23 mouse cellular contexts compared by ENCODE assay signal in genomic region chr12:25144591-25145343, GRCm38 (mm10). TPM values are rescaled to one million over a fixed set of nuclear protein-coding genes. Genes with fewer than 3 reads are reported as not detected.
DNase-seq lines count a peak whose midpoint lies in the region; ATAC-seq and TF ChIP-seq lines count a peak whose summit lies in the region.
"Had no signal": no experiment of that assay in that cellular context is flagged by ENCODE, and none has a peak within 500 bp of the region (broad histone marks: within the 10 kb centered on the region; RNA-seq: fewer than 3 reads in every experiment).

No protein-coding gene starts in this region.

- 37% methylated on average over 5 of the region's 5 CpGs for WGBS in kidney, postnatal 0 days
- 44% methylated on average over 5 of the region's 5 CpGs for WGBS in intestine, embryonic 14.5 days
- 32% methylated on average over 5 of the region's 5 CpGs for WGBS in large intestine, adult 2 months
- 81% methylated on average over 5 of the region's 5 CpGs for WGBS in midbrain, embryonic 16.5 days

- DNase-seq in kidney, postnatal 0 days (ENCODE audit: low spot score) = peak; percentile 48
- no peak for DNase-seq in kidney, postnatal 4 days
- peak; percentile 76 for DNase-seq in R1 (ENCODE audit: low read depth, low spot score)
- DNase-seq in intestine, embryonic 14.5 days (ENCODE audit: low spot score) = no peak
- peak; percentile 45 for DNase-seq in large intestine, adult 2 months (ENCODE audit: low read depth, low spot score)
- no peak for DNase-seq in adrenal gland, adult (ENCODE audit: inconsistent age in 2 of 2, low spot score in 1 of 2)
- DNase-seq: adrenal gland, adult 2 months; cerebellum, adult 11-12 months; cerebellum, adult 9-10 months; cerebellum, postnatal 36 days; gastrocnemius, postnatal 10 days; heart, adult 2 months; heart, postnatal 14 days had no signal

- peak; percentile 26; the same call in 1 of the 2 replicates for ATAC-seq in kidney, postnatal 0 days (replicated peaks; ENCODE audit: low FRiP score, low read depth)
- peak; percentile 67 for ATAC-seq in intestine, embryonic 14.5 days (replicated peaks; ENCODE audit: low FRiP score, low TSS enrichment, low read depth)
- no peak for ATAC-seq in cerebellum, adult (ENCODE audit: insufficient number of reproducible peaks, low FRiP score, low TSS enrichment)
- no peak for ATAC-seq in midbrain, embryonic 16.5 days
- ATAC-seq: activated CD4-positive, CD25-positive, alpha-beta regulatory T cell, adult 4 months; forebrain, embryonic 16.5 days had no signal

- no peaks in the 10 kb centered on the region for H3K27me3 ChIP-seq in kidney, postnatal 0 days (ENCODE audit: insufficient read depth, low read length)
- no peaks in the 10 kb centered on the region for H3K27me3 ChIP-seq in intestine, embryonic 14.5 days (replicated peaks; ENCODE audit: control insufficient read depth, insufficient read depth, low read length)
- no peaks in the 10 kb centered on the region for H3K27me3 ChIP-seq in midbrain, embryonic 16.5 days (ENCODE audit: control insufficient read depth, insufficient read depth, low read depth, low read length)
- H3K27me3 ChIP-seq: embryonic facial prominence, embryonic 13.5 days; forebrain, embryonic 12.5 days; heart, embryonic 15.5 days; hindbrain, embryonic 15.5 days had no signal

- H3K36me3 ChIP-seq in kidney, postnatal 0 days (ENCODE audit: insufficient read depth, low read length) = no peaks in the 10 kb centered on the region
- no peaks in the 10 kb centered on the region for H3K36me3 ChIP-seq in intestine, embryonic 14.5 days (ENCODE audit: control insufficient read depth, insufficient read depth, low read length)
- no peaks in the 10 kb centered on the region for H3K36me3 ChIP-seq in midbrain, embryonic 16.5 days (ENCODE audit: control insufficient read depth, insufficient read depth, low read length)
- H3K36me3 ChIP-seq: embryonic facial prominence, embryonic 13.5 days; forebrain, embryonic 12.5 days; G1E; heart, embryonic 15.5 days; hindbrain, embryonic 15.5 days had no signal

- H3K9ac ChIP-seq in kidney, postnatal 0 days (ENCODE audit: low read depth, low read length) = no peak overlapping the region
- H3K9ac ChIP-seq in intestine, embryonic 14.5 days (ENCODE audit: low read length) = no peak overlapping the region
- no peak overlapping the region for H3K9ac ChIP-seq in midbrain, embryonic 16.5 days (ENCODE audit: low read depth, low read length)
- H3K9ac ChIP-seq: embryonic facial prominence, embryonic 13.5 days; forebrain, embryonic 12.5 days; heart, embryonic 15.5 days; hindbrain, embryonic 15.5 days had no signal

- H3K9me3 ChIP-seq in kidney, postnatal 0 days (replicated peaks; ENCODE audit: low read length) = no peaks in the 10 kb centered on the region
- no peaks in the 10 kb centered on the region for H3K9me3 ChIP-seq in intestine, embryonic 14.5 days (ENCODE audit: control insufficient read depth, low read length)
- no peaks in the 10 kb centered on the region for H3K9me3 ChIP-seq in midbrain, embryonic 16.5 days (replicated peaks; ENCODE audit: control insufficient read depth, low read length, poor library complexity, severe bottlenecking)
- H3K9me3 ChIP-seq: embryonic facial prominence, embryonic 13.5 days; forebrain, embryonic 12.5 days; heart, embryonic 15.5 days; hindbrain, embryonic 15.5 days had no signal

- H3K4me2 ChIP-seq in kidney, postnatal 0 days (ENCODE audit: low read length) = no peak overlapping the region
- no peak overlapping the region for H3K4me2 ChIP-seq in intestine, embryonic 14.5 days (ENCODE audit: low read length)
- no peak overlapping the region for H3K4me2 ChIP-seq in midbrain, embryonic 16.5 days (ENCODE audit: low read length)
- H3K4me2 ChIP-seq: embryonic facial prominence, embryonic 13.5 days; forebrain, embryonic 12.5 days; heart, embryonic 11.5 days; heart, embryonic 15.5 days; hindbrain, embryonic 15.5 days had no signal

- TF ChIP-seq CTCF in kidney, postnatal 0 days (IDR thresholded peaks at IDR 0.05; ENCODE audit: low read depth) = no peak

- no peak overlapping the region for H3K4me3 ChIP-seq in kidney, postnatal 0 days (replicated peaks; ENCODE audit: low read depth, low read length)
- H3K4me3 ChIP-seq in intestine, embryonic 14.5 days (ENCODE audit: low read depth, low read length) = no peak overlapping the region
- no peak overlapping the region for H3K4me3 ChIP-seq in midbrain, embryonic 16.5 days (ENCODE audit: low read depth, low read length)
- H3K4me3 ChIP-seq: embryonic facial prominence, embryonic 13.5 days; forebrain, embryonic 12.5 days; heart, adult 2 months; heart, embryonic 15.5 days; hindbrain, embryonic 15.5 days had no signal

- 0 out of 2 replicates have a peak, but pooled peaks cover 4% of the 10 kb centered on the region for H3K4me1 ChIP-seq in kidney, postnatal 0 days (replicated peaks; ENCODE audit: insufficient read depth, low read length)
- peaks cover 24% of the 10 kb centered on the region for H3K4me1 ChIP-seq in intestine, embryonic 14.5 days (replicated peaks; ENCODE audit: control insufficient read depth, insufficient read depth, low read length)
- H3K4me1 ChIP-seq in midbrain, embryonic 16.5 days (ENCODE audit: control insufficient read depth, insufficient read depth, low read length) = no peaks in the 10 kb centered on the region
- H3K4me1 ChIP-seq: embryonic facial prominence, embryonic 13.5 days; heart, embryonic 15.5 days; hindbrain, embryonic 15.5 days had no signal

- no peak overlapping the region for H3K27ac ChIP-seq in kidney, postnatal 0 days
- peak overlapping the region; percentile 27; the same call in 1 of the 2 replicates for H3K27ac ChIP-seq in intestine, embryonic 14.5 days (ENCODE audit: low read depth)
- no peak overlapping the region for H3K27ac ChIP-seq in midbrain, embryonic 16.5 days (ENCODE audit: low read length)
- H3K27ac ChIP-seq: embryonic facial prominence, embryonic 13.5 days; forebrain, embryonic 12.5 days; heart, adult 2 months; heart, embryonic 15.5 days; hindbrain, embryonic 15.5 days had no signal

RNA-seq across cellular contexts. Expression of gene Id2, which starts 47.8 kb away (rescaled TPM):
- polyA plus RNA-seq in kidney, postnatal 0 days (2015; fragmentation: Nextera tagmentation; extraction: Ambion mirVana) = 718 and 754 TPM in 2 replicates
- polyA plus RNA-seq in intestine, embryonic 14.5 days (2014; fragmentation: Nextera tagmentation; extraction: Ambion mirVana) = 502 and 573 TPM in 2 replicates
- 37.8 and 59.0 TPM in 2 replicates for polyA plus RNA-seq in large intestine, adult 2 months (2012; rRNA removed)
- 140 and 176 TPM in 2 replicates for polyA plus RNA-seq in midbrain, embryonic 16.5 days (2015; fragmentation: Nextera tagmentation; extraction: Ambion mirVana)
- polyA plus RNA-seq: G1E had no signal

Comparison
In these comparisons a context has a peak if more than half of its experiments do, and no peak if none do; other contexts are left out.
1. DNase-seq: peak in kidney, postnatal 0 days (single experiment), R1 (single experiment) and large intestine, adult 2 months (single experiment); none in kidney, postnatal 4 days (0 of 2), intestine, embryonic 14.5 days (single experiment) and adrenal gland, adult (0 of 2).
2. ATAC-seq: peak in kidney, postnatal 0 days (single experiment) and intestine, embryonic 14.5 days (single experiment); none in cerebellum, adult (single experiment) and midbrain, embryonic 16.5 days (single experiment).